Mouse (Mus musculus) urinary bladder, postnatal 14 days (tissue): ENCODE results near the gene Ino80b.
"Not testable (repeated sequence)": the region's sequence is repeated elsewhere in the genome, so short reads cannot be mapped to it uniquely, and the experiment has no call there.

Experiments
- DNase-seq: peaks from one replicate; pipeline ENCODE4 v3.0.0; 2021; ENCODE audit warnings: low spot score

The Ino80b gene

GRCm38 (mm10) chr6:83125331-83125730 lies at the start of gene Ino80b:
TSS of gene Ino80b (minus strand) at chr6:83125431.
- no peak for DNase-seq

- DNase-seq = no peak
Observed at GRCm38 (mm10) chr6:83172240-83172920, 47.1 kb upstream of the Ino80b start.

DNA sequence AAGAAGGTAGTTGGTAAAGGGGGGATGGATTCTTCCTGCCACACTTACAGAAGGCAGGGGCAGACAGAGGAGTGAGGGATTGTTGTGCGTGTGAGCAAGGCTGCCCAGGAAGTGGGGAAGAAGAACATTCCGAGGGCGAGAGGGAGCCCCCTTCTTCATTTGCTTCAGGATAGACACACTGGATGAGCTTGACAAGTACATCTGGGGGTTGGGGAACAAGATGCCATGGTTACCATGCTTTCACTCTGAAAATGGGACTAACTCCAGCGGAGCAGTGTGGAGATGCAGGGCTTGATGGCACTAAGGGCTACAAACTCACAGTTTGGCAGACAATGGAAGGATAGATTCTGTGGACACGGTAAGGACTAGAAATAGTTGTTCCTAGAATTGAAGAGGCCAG lies 45.8 kb upstream of the Ino80b start:
- DNase-seq = no peak

DNA sequence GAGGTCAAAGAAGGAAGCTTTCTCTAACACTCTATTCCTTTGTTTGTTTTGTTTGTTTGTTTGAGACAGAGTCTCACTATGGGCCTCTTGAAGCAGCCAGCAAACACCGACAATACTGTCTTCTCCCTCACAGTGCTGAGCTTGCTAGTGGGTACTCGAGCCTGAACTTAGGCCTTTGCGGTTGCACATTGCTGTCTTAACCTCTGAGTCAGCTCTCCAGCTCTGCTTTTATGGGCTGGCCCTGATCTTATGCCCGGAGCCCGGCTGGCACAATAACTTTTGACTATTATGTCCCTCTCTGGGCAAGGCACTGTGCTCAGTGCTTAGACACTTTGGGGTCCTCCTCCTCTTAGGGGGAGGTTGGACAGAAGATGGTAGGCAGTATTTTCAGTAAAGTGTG lies 44.6 kb upstream of the Ino80b start:
- peak; percentile 32 for DNase-seq

DNA sequence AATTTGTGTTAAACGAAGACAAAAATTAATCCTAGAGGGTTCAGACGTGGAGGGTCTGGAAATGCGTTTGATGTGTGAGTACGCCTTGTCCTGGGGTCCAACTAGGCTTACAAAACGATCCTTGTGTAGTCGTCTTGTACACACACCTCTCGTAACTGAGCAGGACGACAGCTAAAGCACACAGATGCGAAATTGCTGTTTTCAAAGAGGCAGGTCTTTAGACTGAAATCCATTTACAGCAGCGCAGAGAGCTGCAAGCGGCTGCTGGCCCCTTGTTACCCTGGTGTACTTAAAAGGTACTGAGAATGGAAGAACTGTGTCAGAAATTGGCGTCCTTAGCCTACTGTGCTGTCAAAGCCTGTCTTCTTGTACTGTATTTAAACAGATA lies 41.0 kb upstream of the Ino80b start:
- no peak for DNase-seq

DNA sequence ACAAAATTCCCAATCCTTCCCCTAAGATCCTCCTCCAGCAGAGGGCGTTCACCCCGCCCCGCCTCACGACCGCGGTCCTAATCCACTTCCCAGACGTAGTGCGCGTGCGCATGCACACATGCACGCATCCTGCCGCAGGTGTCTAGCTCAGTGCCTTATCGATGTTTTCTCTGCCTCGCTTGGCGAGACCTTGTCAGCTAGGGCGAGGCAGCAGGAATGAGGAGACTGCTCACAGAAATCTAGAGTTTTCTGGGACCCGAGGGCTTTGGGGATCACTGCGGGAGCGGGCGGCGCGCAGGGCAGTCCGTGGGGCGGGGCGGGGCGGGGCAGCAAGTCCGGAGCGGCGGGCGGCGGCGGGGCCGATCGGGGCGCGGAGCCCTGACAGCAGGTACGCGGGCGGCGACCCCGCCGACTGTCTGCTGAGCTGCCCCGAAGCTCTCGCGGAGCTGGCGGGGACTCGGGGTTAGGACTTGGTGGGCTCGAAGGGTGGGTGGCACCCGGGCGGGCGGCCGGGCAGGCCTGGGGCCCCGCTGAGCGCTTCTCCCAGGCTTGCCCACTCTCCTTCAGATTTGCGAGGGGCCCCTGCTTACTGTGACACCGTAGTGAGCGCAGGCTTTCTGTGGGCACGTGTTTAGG lies 40.5 kb upstream of the Ino80b start, which contains the start of gene Dctn1:
Gene Dctn1, plus strand, starts transcription at position 314 of the 636 bp plus-strand sequence.
- DNase-seq = peak; percentile 96

DNA sequence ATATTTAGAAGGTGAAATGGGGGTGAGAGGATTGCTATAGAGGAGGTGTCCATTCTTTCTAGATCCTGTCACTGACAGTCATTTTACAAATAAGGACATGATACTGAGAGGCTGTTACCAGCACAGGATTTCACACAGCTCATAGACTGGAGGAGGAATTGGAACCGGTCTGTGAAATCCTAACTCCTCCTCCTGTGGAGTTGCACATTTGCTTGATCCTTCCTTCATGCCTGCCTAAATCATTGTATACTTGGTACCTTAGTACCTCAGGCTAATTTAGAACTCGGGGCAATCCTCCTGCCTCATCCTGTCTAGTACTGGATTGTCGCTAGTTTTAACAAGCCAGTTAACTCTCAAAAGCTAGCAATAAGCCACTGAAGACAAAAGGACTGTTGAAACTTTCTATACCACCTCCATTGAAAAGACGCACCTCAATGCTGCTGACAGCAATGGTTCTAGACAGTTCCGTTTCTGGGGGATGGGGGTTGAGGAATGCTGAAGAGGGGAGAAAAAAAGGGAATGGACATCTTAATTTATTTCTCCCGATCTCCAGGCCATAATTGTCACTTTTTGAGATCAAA lies 39.9 kb upstream of the Ino80b start:
- DNase-seq = no peak

GRCm38 (mm10) chr6:83162701-83163100 lies 37.5 kb upstream of the Ino80b start:
- DNase-seq = peak; percentile 69

DNA sequence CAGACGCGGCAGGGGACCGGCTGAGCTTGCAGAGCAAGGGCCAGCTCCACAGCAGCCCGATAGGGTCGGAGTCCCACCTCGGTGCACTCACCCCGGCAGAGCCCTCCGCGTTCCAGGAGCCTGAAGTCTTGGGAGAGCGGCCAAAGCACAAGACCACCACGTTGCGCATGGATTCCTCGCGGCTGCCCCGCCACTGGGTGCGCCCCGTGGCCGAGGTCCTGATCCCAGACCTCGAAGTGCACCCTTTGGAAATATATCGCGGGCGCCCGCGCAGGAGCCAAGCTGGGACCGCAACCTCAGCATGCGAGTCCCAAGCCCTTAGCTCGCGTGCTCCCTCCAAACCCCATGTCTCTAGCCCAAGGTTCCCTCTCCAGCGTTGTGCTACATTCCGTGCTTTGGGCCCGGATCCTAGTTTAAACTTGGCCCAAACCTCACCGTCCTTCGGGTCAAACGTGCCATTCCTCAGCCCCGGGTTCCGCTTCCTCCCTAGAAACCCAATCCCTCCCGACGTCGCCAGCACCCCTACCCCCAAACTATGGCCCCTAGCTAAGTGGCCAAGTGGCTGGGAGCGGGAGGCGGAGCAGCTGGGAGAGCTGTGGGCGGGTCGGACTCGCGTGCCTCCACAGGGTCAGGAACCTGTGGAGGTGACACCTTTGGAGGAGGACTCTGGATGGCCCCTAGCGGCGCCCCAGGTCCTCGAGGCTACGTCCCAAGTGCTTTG lies 36.9 kb upstream of the Ino80b start:
- DNase-seq = peak; percentile 53

DNA sequence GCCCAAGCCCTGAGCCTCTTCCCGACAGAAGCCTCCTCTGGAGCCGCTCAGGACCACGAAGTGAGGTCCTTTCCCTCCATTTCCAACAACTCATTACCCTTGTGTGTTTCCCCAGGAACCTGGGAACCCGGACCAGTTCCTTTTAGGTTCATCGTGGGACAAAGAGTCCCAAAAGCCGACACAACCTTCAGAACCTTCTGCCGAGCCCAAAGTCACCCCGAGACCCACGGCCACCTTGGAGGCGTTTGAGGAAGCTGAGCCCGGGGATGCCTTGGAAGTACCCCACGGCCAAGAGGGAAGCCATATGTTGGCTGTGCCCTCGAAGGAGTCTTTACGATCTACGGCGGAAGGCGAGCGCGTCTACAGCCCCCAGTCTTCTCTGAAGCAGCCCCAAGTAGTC lies 36.2 kb upstream of the Ino80b start:
- DNase-seq = no peak

- not testable (repeated sequence) for DNase-seq
Observed at GRCm38 (mm10) chr6:83159456-83159855, 34.2 kb upstream of the Ino80b start.

DNA sequence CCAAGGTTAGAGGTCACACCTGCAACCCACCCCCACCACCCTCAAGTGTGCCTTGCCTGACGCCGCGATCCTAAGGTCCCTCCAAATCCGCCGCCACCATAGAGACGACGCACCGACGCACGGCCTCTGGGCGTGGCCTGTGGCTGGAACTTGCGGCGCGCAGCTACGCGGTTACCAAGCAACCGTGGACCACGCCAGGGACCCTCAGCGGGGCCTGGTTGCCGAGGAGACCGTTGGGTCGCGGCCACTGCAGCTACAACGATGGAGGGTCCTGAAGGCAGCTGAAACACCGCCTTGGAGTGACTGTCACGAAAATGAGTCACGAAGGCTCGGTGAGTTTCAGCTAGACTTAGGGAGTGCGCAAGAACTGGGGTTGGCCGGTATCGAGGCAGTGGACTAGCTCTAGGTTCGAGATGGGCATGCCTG lies 31.0 kb upstream of the Ino80b start, which contains the start of the genes Wdr54 and 1700003E16Rik:
Gene Wdr54, minus strand, starts transcription at position 139 of the 426 bp plus-strand sequence.
Gene 1700003E16Rik, plus strand, starts transcription at position 146 of the 426 bp plus-strand sequence.
- DNase-seq = no peak

GRCm38 (mm10) chr6:83155552-83156238 lies 30.5 kb upstream of the Ino80b start:
- no peak for DNase-seq

GRCm38 (mm10) chr6:83153485-83153884 lies 28.3 kb upstream of the Ino80b start:
- no peak for DNase-seq

- no peak for DNase-seq
Observed at GRCm38 (mm10) chr6:83153038-83153437, 27.8 kb upstream of the Ino80b start.

DNA sequence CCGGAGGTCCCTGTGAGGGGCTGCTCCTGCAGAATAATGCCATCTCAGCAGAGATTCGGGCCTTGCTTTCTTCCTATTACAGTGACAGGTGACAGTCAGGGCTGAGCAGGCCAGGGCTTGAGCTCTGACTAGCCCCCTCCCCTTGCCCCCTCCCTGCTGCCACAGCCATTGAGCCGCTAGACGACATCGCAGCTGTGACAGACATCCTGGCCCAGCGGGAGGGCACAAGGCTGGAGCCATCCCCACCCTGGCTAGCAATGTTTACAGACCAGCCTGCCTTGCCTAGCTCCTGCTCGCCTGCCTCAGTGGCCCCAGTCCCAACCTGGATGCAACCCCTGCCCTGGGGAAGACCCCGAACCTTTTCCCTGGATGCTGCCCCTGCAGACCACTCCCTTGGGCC lies 26.5 kb upstream of the Ino80b start:
- DNase-seq = no peak

GRCm38 (mm10) chr6:83147280-83147679 lies 22.0 kb upstream of the Ino80b start:
- no peak for DNase-seq

DNA sequence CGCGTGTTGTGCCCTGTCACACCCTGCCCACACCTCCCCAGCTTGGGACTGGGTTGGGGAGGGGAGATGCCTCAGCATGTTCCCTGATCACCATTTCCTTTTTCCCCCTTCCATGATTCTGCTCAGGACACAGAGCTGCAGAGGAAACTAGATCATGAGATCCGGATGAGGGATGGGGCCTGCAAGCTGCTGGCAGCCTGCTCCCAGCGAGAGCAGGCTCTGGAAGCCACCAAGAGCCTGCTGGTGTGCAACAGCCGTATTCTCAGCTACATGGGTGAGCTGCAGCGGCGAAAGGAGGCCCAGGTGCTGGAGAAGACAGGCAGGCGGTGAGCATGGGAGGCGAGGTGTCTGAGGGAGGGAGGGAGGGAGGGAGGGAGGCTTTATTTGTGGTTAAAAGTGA lies 20.6 kb upstream of the Ino80b start:
- DNase-seq = no peak

DNA sequence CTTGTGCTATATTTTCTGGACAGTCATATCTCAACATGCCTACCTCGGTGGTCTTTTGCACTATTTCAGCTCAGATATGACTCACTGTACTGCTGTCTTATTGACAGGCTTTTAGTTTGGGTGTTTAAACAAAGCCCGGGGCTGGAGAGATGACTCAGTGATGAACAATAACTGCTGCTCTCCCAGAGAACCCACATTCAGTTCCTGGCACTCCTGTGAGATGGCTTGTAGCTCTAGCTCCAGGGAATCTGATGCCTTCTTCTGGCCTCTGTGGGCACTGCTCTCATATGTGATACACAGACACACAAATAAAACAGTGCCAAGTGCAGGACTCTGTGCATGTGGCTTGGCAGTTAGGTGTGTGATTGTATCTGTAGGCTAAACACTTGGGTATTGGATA lies 20.0 kb upstream of the Ino80b start:
- DNase-seq = no peak

- DNase-seq = peak; percentile 63
Observed at GRCm38 (mm10) chr6:83142886-83143285, 17.7 kb upstream of the Ino80b start.

DNA sequence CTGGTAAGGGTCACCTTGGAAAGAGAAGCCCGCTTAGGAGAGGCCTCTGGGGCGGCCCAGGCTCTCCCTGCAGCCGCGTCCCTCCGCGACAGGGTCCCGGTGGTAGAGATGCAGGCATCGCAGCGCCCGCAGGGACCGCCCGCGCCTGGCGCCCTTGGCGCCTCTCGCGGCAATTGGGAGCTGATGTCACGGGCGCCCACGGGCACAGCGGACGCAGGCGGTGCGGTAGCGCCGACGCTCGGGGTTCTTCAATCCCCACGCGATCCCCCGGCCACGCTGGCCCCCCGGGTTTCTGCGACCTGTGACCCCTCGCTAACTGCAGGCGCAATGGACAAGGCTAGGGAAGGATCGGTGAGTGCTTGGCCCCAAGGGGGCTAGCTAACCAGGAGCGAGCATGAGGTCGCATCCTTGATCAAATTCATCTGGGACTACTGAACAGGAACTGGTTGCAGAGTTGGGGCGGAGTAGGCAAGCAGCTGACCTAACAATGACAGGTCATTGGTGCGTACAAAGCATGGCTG lies 17.0 kb upstream of the Ino80b start:
- no peak for DNase-seq

- DNase-seq = no peak
Observed at GRCm38 (mm10) chr6:83141636-83142035, 16.4 kb upstream of the Ino80b start.
